ENCODE assay signal across 8 mouse cellular contexts in genomic region chr17:51178491-51179194, GRCm38 (mm10). TPM values are rescaled to one million over a fixed set of nuclear protein-coding genes. Genes with fewer than 3 reads are reported as not detected.
DNase-seq lines count a peak whose midpoint lies in the region; ATAC-seq and TF ChIP-seq lines count a peak whose summit lies in the region.

No protein-coding gene starts in this region.

- peaks cover 9% of the 10 kb centered on the region for H3K4me1 ChIP-seq in hindbrain, embryonic 10.5 days (replicated peaks)
- peaks cover 5% of the 10 kb centered on the region for H3K4me1 ChIP-seq in lung, embryonic 16.5 days (replicated peaks; ENCODE audit: control insufficient read depth, insufficient read depth, low read length)
- H3K4me1 ChIP-seq in thymus, adult 2 months (replicated peaks; ENCODE audit: control insufficient read depth, insufficient read depth, low read length) = 0 out of 2 replicates have a peak, but pooled peaks cover 2% of the 10 kb centered on the region

- H3K36me3 ChIP-seq in hindbrain, embryonic 10.5 days = no peaks in the 10 kb centered on the region
- no peaks in the 10 kb centered on the region for H3K36me3 ChIP-seq in lung, embryonic 16.5 days (ENCODE audit: control insufficient read depth, insufficient read depth, low read length)
- no peaks in the 10 kb centered on the region for H3K36me3 ChIP-seq in thymus, adult 2 months (ENCODE audit: control insufficient read depth, insufficient read depth, low read length)

- WGBS in hindbrain, embryonic 10.5 days = under 1% methylated on average over 58 of the region's 59 CpGs
- WGBS in lung, embryonic 16.5 days = under 1% methylated on average over 36 of the region's 59 CpGs
- WGBS in thymus, adult 2 months = under 1% methylated on average over 54 of the region's 59 CpGs

- no peak for TF ChIP-seq POLR2A in thymus, adult 2 months (IDR thresholded peaks at IDR 0.05; ENCODE audit: control insufficient read depth, extremely low read depth, insufficient read depth, low read length, poor library complexity)

- peak overlapping the region; percentile 84 for H3K4me3 ChIP-seq in hindbrain, embryonic 10.5 days
- H3K4me3 ChIP-seq in lung, embryonic 16.5 days (ENCODE audit: low read length) = peak overlapping the region; percentile 64
- H3K4me3 ChIP-seq in thymus, adult 2 months (ENCODE audit: control insufficient read depth, insufficient read depth, low read length) = peak overlapping the region; percentile 84

- ATAC-seq in frontal cortex, adult (ENCODE audit: low TSS enrichment) = peak; percentile 75
- peak; percentile 81 for ATAC-seq in lung, embryonic 16.5 days (ENCODE audit: low read depth)

- no peaks in the 10 kb centered on the region for H3K27me3 ChIP-seq in hindbrain, embryonic 10.5 days (ENCODE audit: insufficient read depth, poor library complexity, severe bottlenecking)
- H3K27me3 ChIP-seq in lung, embryonic 16.5 days (ENCODE audit: control insufficient read depth, insufficient read depth, low read depth, low read length) = no peaks in the 10 kb centered on the region
- no peaks in the 10 kb centered on the region for H3K27me3 ChIP-seq in thymus, adult 2 months (ENCODE audit: control insufficient read depth, insufficient read depth, low read length)

- H3K9ac ChIP-seq in lung, embryonic 16.5 days (ENCODE audit: low read length) = peak overlapping the region; percentile 81

- no peaks in the 10 kb centered on the region for H3K9me3 ChIP-seq in hindbrain, embryonic 10.5 days
- no peaks in the 10 kb centered on the region for H3K9me3 ChIP-seq in lung, embryonic 16.5 days (ENCODE audit: control insufficient read depth, low read length)

- 0 out of 2 replicates have a peak, but pooled peaks have one; percentile 25 for TF ChIP-seq CTCF in thymus, adult 2 months (IDR thresholded peaks at IDR 0.05; ENCODE audit: borderline replicate concordance, control insufficient read depth, extremely low read depth, insufficient read depth, low read length, poor library complexity)

- peak; percentile 82 for DNase-seq in MN1 (ENCODE audit: low spot score)
- peak; percentile 68 for DNase-seq in cerebellum, adult 8-10 months
- peak; percentile 82 for DNase-seq in hindbrain, embryonic 10.5 days (ENCODE audit: low spot score)
- peak; percentile 55 for DNase-seq in layer of hippocampus, adult 9-10 months (ENCODE audit: low spot score)
- DNase-seq in ovary, adult 18-20 months (ENCODE audit: low spot score) = peak; percentile 45
- peak; percentile 67 for DNase-seq in thymus, adult 2 months

- H3K4me2 ChIP-seq in lung, embryonic 16.5 days (ENCODE audit: low read depth, low read length) = peak overlapping the region; percentile 80

- H3K27ac ChIP-seq in hindbrain, embryonic 10.5 days = peak overlapping the region; percentile 100
- H3K27ac ChIP-seq in lung, embryonic 16.5 days (ENCODE audit: low read length) = peak overlapping the region; percentile 96
- H3K27ac ChIP-seq in thymus, adult 2 months (ENCODE audit: control insufficient read depth, insufficient read depth, low read length) = peak overlapping the region; percentile 28; the same call in 1 of the 2 replicates

RNA-seq across cellular contexts. Expression of gene Tbc1d5, which starts 0.5 kb away (rescaled TPM):
- polyA plus RNA-seq in hindbrain, embryonic 10.5 days (2016; fragmentation: Nextera tagmentation; extraction: Ambion mirVana) = 9.3 and 11.6 TPM in 2 replicates
- polyA plus RNA-seq in lung, embryonic 16.5 days (2015; fragmentation: Nextera tagmentation; extraction: Ambion mirVana) = 12.5 and 13.2 TPM in 2 replicates
- polyA plus RNA-seq in thymus, adult 2 months (2012; rRNA removed) = 12.2 and 12.9 TPM in 2 replicates

Comparison
In these comparisons a context has a peak if more than half of its experiments do, and no peak if none do; other contexts are left out.
1. Peak in every context shown above with its lines: DNase-seq, ATAC-seq, H3K4me3 ChIP-seq and H3K27ac ChIP-seq.
2. H3K27ac ChIP-seq: peak in every context shown above with its lines; median percentile 100 in hindbrain, embryonic 10.5 days; 96 in lung, embryonic 16.5 days; 28 in thymus, adult 2 months.